Mouse (Mus musculus) heart, adult 2 months (tissue): Measurements from ENCODE around the gene Slc1a4. TPM values are rescaled to one million over a fixed set of nuclear protein-coding genes. Genes with fewer than 3 reads are reported as not detected.

Experiments
- DNase-seq, 2 experiments: peaks; one replicate each; pipeline ENCODE4 v3.0.0; 2021
- H3K27ac ChIP-seq: fragments of 200-600 bp; 2 replicates; pipeline ENCODE4 v1.8.1; 2022
- H3K27me3 ChIP-seq: fragments of 200-500 bp; 2 replicates; pipeline ENCODE4 v1.6.1; 2012; ENCODE audit warnings: mild to moderate bottlenecking, low read length, inconsistent platforms, mixed read lengths; ENCODE audit not compliant: control insufficient read depth, insufficient read depth
- H3K36me3 ChIP-seq: fragments of 200-500 bp; 2 replicates; pipeline ENCODE4 v1.6.1; 2012; ENCODE audit warnings: low read length, inconsistent platforms; ENCODE audit not compliant: control insufficient read depth, insufficient read depth
- H3K4me1 ChIP-seq: fragments of 200-500 bp; 2 replicates; pipeline ENCODE4 v1.6.1; 2011; ENCODE audit warnings: low read length; ENCODE audit not compliant: control insufficient read depth, insufficient read depth
- H3K4me3 ChIP-seq: fragments of 200-600 bp; 2 replicates; pipeline ENCODE4 v1.8.1; 2022
- H3K79me2 ChIP-seq: fragments of 200-500 bp; replicated peaks from 2 replicates; pipeline ENCODE4 v1.6.1; 2012; ENCODE audit warnings: mild to moderate bottlenecking, inconsistent platforms, low read length, moderate library complexity, mixed read lengths; ENCODE audit not compliant: control insufficient read depth, insufficient read depth
- H3K9ac ChIP-seq: fragments of 200-500 bp; 2 replicates; pipeline ENCODE4 v1.6.1; 2012; ENCODE audit warnings: low read depth, mild to moderate bottlenecking, control low read depth, inconsistent platforms, low read length, mixed read lengths
- CTCF ChIP-seq: fragments of 200-600 bp; IDR thresholded peaks from 2 replicates; pipeline ENCODE4 v1.8.1; 2022; ENCODE audit warnings: antibody characterized with exemption, mild to moderate bottlenecking, moderate library complexity
- EP300 ChIP-seq: fragments of 200-500 bp; IDR thresholded peaks from 2 replicates; pipeline ENCODE4 v1.6.1; 2011; ENCODE audit warnings: low read depth, low read length, control low read depth; ENCODE audit not compliant: insufficient read depth
- POLR2A ChIP-seq: fragments of 200-500 bp; IDR thresholded peaks from 2 replicates; pipeline ENCODE4 v1.6.1; 2011; ENCODE audit warnings: mild to moderate bottlenecking, low read depth, low read length, control low read depth; ENCODE audit not compliant: insufficient read depth
- WGBS: fragments of 180-500 bp; shearing (Covaris S2); methylation state at CpG from one replicate; pipeline ENCODE4 v1.1.7; 2018; 5-methylcytosine and 5-hydroxymethylcytosine counted together
- intact Hi-C: fragments of 180-260 bp; cut with DNase I; formaldehyde crosslinking; loops from one replicate; pipeline ENCODE4 v1.15.1; 2025
- polyA plus RNA-seq: library from polyadenylated mRNA; depleted of rRNA; stranded (reverse); fragments of >200 nt; gene quantifications from 2 replicates; pipeline ENCODE4 v1.2.3, GENCODE M21; 2012
- total RNA-seq, 2 experiments: library from RNA; stranded (reverse); gene quantifications; 2 replicates each; pipeline ENCODE4 v1.2.3; 2021

Slc1a4 gene
- total and polyA plus RNA-seq, 3 experiments: 1.3 to 1.4 (median 1.4) TPM

- intact Hi-C loops: no loop called here
- Histone ChIP-seq H3K9ac (no peak overlapping the region), H3K4me3 (no peak overlapping the region), H3K36me3 (no peaks in the 10 kb centered on the region), H3K4me1 (no peaks in the 10 kb centered on the region), H3K27ac (no peak overlapping the region), H3K79me2 (no peaks in the 10 kb centered on the region), H3K27me3 (no peaks in the 10 kb centered on the region)
- WGBS: 26% methylated on average over 5 of the region's 5 CpGs
- no peak for TF ChIP-seq EP300
- no peak for TF ChIP-seq POLR2A
- TF ChIP-seq CTCF: no peak
- no peak for DNase-seq
These were observed 53.8 kb downstream of the Slc1a4 start for GRCm38 (mm10) chr11:20278702-20279101.

- TF ChIP-seq CTCF (no peak), EP300 (no peak), POLR2A (no peak)
- H3K27me3 ChIP-seq: no peaks in the 10 kb centered on the region
- no peaks in the 10 kb centered on the region for H3K36me3 ChIP-seq
- intact Hi-C loops: no loop called here
- no peaks in the 10 kb centered on the region for H3K79me2 ChIP-seq
- whole genome bisulfite sequencing: 79% methylated on average over 2 of the region's 2 CpGs
- H3K9ac ChIP-seq: no peak overlapping the region
- H3K4me1 ChIP-seq: no peaks in the 10 kb centered on the region
- no peak for DNase-seq
- H3K4me3 ChIP-seq: no peak overlapping the region
- no peak overlapping the region for H3K27ac ChIP-seq
These were observed 55.4 kb downstream of the Slc1a4 start for GRCm38 (mm10) chr11:20277106-20277505.

- Histone ChIP-seq H3K9ac (no peak overlapping the region), H3K27ac (no peak overlapping the region), H3K79me2 (no peaks in the 10 kb centered on the region), H3K36me3 (no peaks in the 10 kb centered on the region), H3K4me1 (no peaks in the 10 kb centered on the region), H3K4me3 (no peak overlapping the region), H3K27me3 (no peaks in the 10 kb centered on the region)
- DNase-seq: no peak
- TF ChIP-seq EP300: no peak
- intact Hi-C loops: no loop called here
- WGBS: 78% methylated on average over 2 of the region's 2 CpGs
These were observed 56.5 kb downstream of the Slc1a4 start for GRCm38 (mm10) chr11:20275974-20276373.

- Histone ChIP-seq H3K79me2 (no peaks in the 10 kb centered on the region), H3K36me3 (no peaks in the 10 kb centered on the region), H3K9ac (no peak overlapping the region), H3K27me3 (no peaks in the 10 kb centered on the region), H3K4me3 (no peak overlapping the region), H3K27ac (no peak overlapping the region), H3K4me1 (no peaks in the 10 kb centered on the region)
- 75% methylated on average over 6 of the region's 6 CpGs for WGBS
- TF ChIP-seq CTCF (no peak), POLR2A (no peak), EP300 (no peak)
- intact Hi-C loops: no loop called here
- no peak for DNase-seq
These were observed 62.6 kb downstream of the Slc1a4 start for GRCm38 (mm10) chr11:20269885-20270284.

- Histone ChIP-seq H3K36me3 (no peaks in the 10 kb centered on the region), H3K9ac (no peak overlapping the region), H3K27me3 (no peaks in the 10 kb centered on the region), H3K79me2 (no peaks in the 10 kb centered on the region), H3K4me1 (peaks cover 1% of the 10 kb centered on the region; the same call in 1 of the 2 replicates), H3K27ac (no peak overlapping the region), H3K4me3 (no peak overlapping the region)
- no peak for TF ChIP-seq EP300
- peak; percentile 75 for TF ChIP-seq CTCF
- no peak for TF ChIP-seq POLR2A
- 49% methylated on average over 8 of the region's 8 CpGs for WGBS
- intact Hi-C loops: loop anchor here (1.0 to 2.0 kb wide), 3 partner anchors 70 to 138 kb away; no protein-coding TSS in a partner anchor
- DNase-seq: no peak
These were observed 69.7 kb downstream of the Slc1a4 start for GRCm38 (mm10) chr11:20262628-20263380.

- intact Hi-C loops: no loop called here
- WGBS: 36% methylated on average over 4 of the region's 4 CpGs
These were observed 77.7 kb downstream of the Slc1a4 start for GRCm38 (mm10) chr11:20254791-20255190.

More at GRCm38 (mm10) chr11:20254791-20255190, 77.7 kb downstream of the Slc1a4 start:
- TF ChIP-seq CTCF: no peak
- no peak for TF ChIP-seq POLR2A
- TF ChIP-seq EP300: no peak
- Histone ChIP-seq H3K36me3 (no peaks in the 10 kb centered on the region), H3K4me3 (no peak overlapping the region), H3K27me3 (no peaks in the 10 kb centered on the region), H3K79me2 (no peaks in the 10 kb centered on the region), H3K4me1 (peaks cover 1% of the 10 kb centered on the region), H3K9ac (no peak overlapping the region), H3K27ac (no peak overlapping the region)
- no peak for DNase-seq
